Mouse (Mus musculus): Measurements from ENCODE around the gene Nfe2l1. TPM values are rescaled to one million over a fixed set of nuclear protein-coding genes. Genes with fewer than 3 reads are reported as not detected.

The Nfe2l1 gene
- total and polyA plus RNA-seq, 2 experiments from 2014 or later, result 83.5 to 98.8 TPM

DNA sequence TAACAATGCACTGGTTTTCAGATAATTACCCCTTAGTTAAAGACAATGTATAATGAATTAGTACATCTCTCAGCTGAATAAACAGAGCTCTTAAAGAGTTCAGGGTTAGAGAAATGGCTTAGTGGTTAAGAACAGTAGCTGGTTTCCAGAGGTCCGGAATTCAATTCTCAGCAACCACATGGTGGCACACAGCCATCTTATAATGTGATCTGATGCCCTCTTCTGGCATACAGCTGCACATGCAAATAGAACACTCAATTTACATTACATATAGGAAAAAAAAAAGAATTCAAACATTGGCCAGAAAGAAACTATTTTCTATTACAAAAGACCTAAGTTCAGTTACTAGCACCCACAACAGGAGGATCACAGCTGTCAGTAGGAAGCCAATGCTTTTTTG is 33.2 kb downstream of the Nfe2l1 start:
- Histone ChIP-seq H3K36me3 (replicated peaks; ENCODE audit: control insufficient read depth, insufficient read depth, low read length) (peaks cover 17% of the 10 kb centered on the region), H3K9ac (replicated peaks; ENCODE audit: low read depth, low read length) (no peak overlapping the region), H3K27me3 (ENCODE audit: control insufficient read depth, insufficient read depth, low read length) (no peaks in the 10 kb centered on the region), H3K4me2 (ENCODE audit: low read depth, low read length) (no peak overlapping the region), H3K27ac (ENCODE audit: low read depth) (no peak overlapping the region), H3K4me1 (ENCODE audit: control insufficient read depth, insufficient read depth) (peaks cover 6% of the 10 kb centered on the region; the same call in 1 of the 2 replicates), H3K9me3 (replicated peaks; ENCODE audit: control insufficient read depth, low read length) (no peaks in the 10 kb centered on the region), H3K4me3 (ENCODE audit: low read depth, low read length) (no peak overlapping the region)
- no peak for DNase-seq (ENCODE audit: low spot score)
- peak; percentile 28; the same call in 1 of the 2 replicates for TF ChIP-seq CTCF (IDR thresholded peaks at IDR 0.05; ENCODE audit: low read depth)
- TF ChIP-seq EP300 (IDR thresholded peaks at IDR 0.05; ENCODE audit: low read depth), result no peak
- no peak for ATAC-seq (ENCODE audit: insufficient read depth, low read depth)
- 55% methylated on average over 1 of the region's 1 CpGs for WGBS

DNA sequence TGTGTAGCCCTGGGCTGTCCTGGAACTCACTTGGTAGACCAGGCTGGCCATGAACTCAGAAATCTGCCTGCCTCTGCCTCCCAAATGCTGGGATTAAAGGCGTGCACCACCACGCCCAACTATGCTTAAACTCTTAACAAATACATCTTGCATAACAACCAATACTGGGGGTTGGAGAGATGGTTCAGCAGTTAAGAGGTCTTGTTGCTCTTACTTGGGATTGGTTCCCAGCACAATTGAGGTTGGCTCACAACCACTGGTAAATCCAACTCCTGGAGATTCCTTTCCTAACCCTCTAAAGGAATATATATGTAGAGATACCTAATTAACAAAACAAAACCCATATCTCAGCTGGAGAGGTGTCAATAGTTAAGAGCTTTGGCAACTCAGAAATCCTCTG is 33.7 kb downstream of the Nfe2l1 start:
- peaks cover 13% of the 10 kb centered on the region for H3K36me3 ChIP-seq (replicated peaks; ENCODE audit: control insufficient read depth, insufficient read depth, low read length)
- H3K4me2 ChIP-seq (ENCODE audit: low read depth, low read length), result no peak overlapping the region
- H3K27ac ChIP-seq (ENCODE audit: low read depth), result no peak overlapping the region
- H3K4me3 ChIP-seq (ENCODE audit: low read depth, low read length), result no peak overlapping the region
- H3K27me3 ChIP-seq (ENCODE audit: control insufficient read depth, insufficient read depth, low read length), result no peaks in the 10 kb centered on the region
- TF ChIP-seq CTCF (IDR thresholded peaks at IDR 0.05; ENCODE audit: low read depth) (no peak), EP300 (IDR thresholded peaks at IDR 0.05; ENCODE audit: low read depth) (no peak)
- 98% methylated on average over 2 of the region's 2 CpGs for WGBS
- H3K4me1 ChIP-seq (ENCODE audit: control insufficient read depth, insufficient read depth), result peaks cover 6% of the 10 kb centered on the region; the same call in 1 of the 2 replicates
- H3K9ac ChIP-seq (replicated peaks; ENCODE audit: low read depth, low read length), result no peak overlapping the region
- DNase-seq (ENCODE audit: low spot score), result no peak
- no peak for ATAC-seq (ENCODE audit: insufficient read depth, low read depth)
- H3K9me3 ChIP-seq (replicated peaks; ENCODE audit: control insufficient read depth, low read length), result no peaks in the 10 kb centered on the region

DNA sequence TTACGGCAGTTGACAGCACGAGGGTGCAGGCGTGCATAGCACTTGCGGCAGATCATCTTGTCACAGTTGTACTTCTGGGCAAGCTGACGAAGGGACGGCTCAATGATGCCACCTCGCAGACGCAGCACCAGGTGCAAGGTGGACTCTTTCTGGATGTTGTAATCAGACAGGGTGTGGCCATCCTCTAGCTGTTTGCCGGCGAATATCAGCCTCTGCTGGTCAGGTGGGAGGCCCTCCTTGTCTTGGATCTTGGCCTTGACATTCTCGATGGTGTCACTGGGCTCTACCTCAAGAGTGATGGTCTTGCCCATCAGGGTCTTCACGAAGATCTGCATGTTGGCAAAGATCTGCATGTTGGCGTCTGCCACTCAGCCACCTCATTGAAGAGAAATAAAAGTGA is 34.3 kb downstream of the Nfe2l1 start:
- ATAC-seq (ENCODE audit: insufficient read depth, low read depth) (no peak), DNase-seq (ENCODE audit: low spot score) (no peak)
- Histone ChIP-seq H3K4me2 (ENCODE audit: low read depth, low read length) (no peak overlapping the region), H3K36me3 (replicated peaks; ENCODE audit: control insufficient read depth, insufficient read depth, low read length) (peaks cover 7% of the 10 kb centered on the region; the same call in 1 of the 2 replicates), H3K4me3 (ENCODE audit: low read depth, low read length) (no peak overlapping the region), H3K9me3 (replicated peaks; ENCODE audit: control insufficient read depth, low read length) (no peaks in the 10 kb centered on the region), H3K27me3 (ENCODE audit: control insufficient read depth, insufficient read depth, low read length) (no peaks in the 10 kb centered on the region), H3K27ac (ENCODE audit: low read depth) (no peak overlapping the region), H3K4me1 (ENCODE audit: control insufficient read depth, insufficient read depth) (peaks cover 10% of the 10 kb centered on the region), H3K9ac (replicated peaks; ENCODE audit: low read depth, low read length) (no peak overlapping the region)
- 91% methylated on average over 13 of the region's 13 CpGs for WGBS
- TF ChIP-seq EP300 (IDR thresholded peaks at IDR 0.05; ENCODE audit: low read depth) (no peak), CTCF (IDR thresholded peaks at IDR 0.05; ENCODE audit: low read depth) (no peak)

DNA sequence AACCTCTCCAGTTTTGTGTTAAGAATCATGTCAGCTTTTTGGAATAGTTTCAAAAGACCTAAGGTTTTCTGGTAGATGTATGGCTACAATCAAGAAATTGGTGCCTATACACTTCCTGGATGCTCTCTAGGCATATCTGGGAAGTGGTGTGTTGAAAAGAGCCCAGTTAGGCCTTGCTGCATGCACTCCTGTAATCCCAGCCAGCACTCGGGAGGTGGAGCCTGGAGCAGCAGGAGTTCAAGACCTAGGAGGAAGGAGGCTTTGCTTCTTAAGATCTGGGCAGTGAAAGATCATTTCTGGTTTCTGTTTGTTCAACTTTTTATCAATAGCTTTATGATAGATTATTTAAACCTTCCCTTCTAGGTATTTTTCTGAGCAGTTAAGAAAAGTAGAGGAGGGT is 39.1 kb downstream of the Nfe2l1 start:
- DNase-seq (ENCODE audit: low spot score) (no peak), ATAC-seq (ENCODE audit: insufficient read depth, low read depth) (no peak)
- Histone ChIP-seq H3K4me3 (ENCODE audit: low read depth, low read length) (no peak overlapping the region), H3K27me3 (ENCODE audit: control insufficient read depth, insufficient read depth, low read length) (no peaks in the 10 kb centered on the region), H3K4me1 (ENCODE audit: control insufficient read depth, insufficient read depth) (peaks cover 16% of the 10 kb centered on the region), H3K9me3 (replicated peaks; ENCODE audit: control insufficient read depth, low read length) (no peaks in the 10 kb centered on the region), H3K4me2 (ENCODE audit: low read depth, low read length) (peak overlapping the region; percentile 89), H3K9ac (replicated peaks; ENCODE audit: low read depth, low read length) (no peak overlapping the region), H3K36me3 (replicated peaks; ENCODE audit: control insufficient read depth, insufficient read depth, low read length) (no peaks in the 10 kb centered on the region), H3K27ac (ENCODE audit: low read depth) (no peak overlapping the region)
- 4% methylated on average over 1 of the region's 1 CpGs for WGBS
- TF ChIP-seq CTCF (IDR thresholded peaks at IDR 0.05; ENCODE audit: low read depth) (no peak), EP300 (IDR thresholded peaks at IDR 0.05; ENCODE audit: low read depth) (no peak)

DNA sequence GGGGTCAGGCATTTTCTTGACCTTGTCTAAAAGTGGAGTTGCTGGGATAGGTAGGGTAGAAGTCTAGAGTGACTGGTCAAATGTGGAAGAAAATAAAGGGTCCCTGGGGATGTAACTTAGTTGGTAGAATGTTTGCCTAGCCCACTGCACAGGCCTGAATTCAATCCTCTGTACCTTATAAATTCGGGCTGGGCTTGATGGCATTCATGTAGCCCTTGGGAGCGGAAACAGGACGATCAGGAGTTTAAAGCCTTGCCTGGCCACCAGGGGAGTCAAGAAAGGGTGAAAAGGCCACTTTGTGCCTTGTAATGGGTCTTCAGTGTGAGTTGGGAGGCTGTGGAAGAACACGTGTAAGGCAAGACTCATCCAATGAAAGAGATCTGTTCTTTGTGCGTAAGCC is 39.8 kb downstream of the Nfe2l1 start:
- H3K9me3 ChIP-seq (replicated peaks; ENCODE audit: control insufficient read depth, low read length), result no peaks in the 10 kb centered on the region
- ATAC-seq (ENCODE audit: insufficient read depth, low read depth) (no peak), DNase-seq (ENCODE audit: low spot score) (peak; percentile 20)
- peak overlapping the region; percentile 89 for H3K4me2 ChIP-seq (ENCODE audit: low read depth, low read length)
- H3K9ac ChIP-seq (replicated peaks; ENCODE audit: low read depth, low read length), result peak overlapping the region; percentile 83
- H3K36me3 ChIP-seq (replicated peaks; ENCODE audit: control insufficient read depth, insufficient read depth, low read length), result no peaks in the 10 kb centered on the region
- peaks cover 16% of the 10 kb centered on the region for H3K4me1 ChIP-seq (ENCODE audit: control insufficient read depth, insufficient read depth)
- no peaks in the 10 kb centered on the region for H3K27me3 ChIP-seq (ENCODE audit: control insufficient read depth, insufficient read depth, low read length)
- H3K27ac ChIP-seq (ENCODE audit: low read depth), result peak overlapping the region; percentile 90
- no peak for TF ChIP-seq EP300 (IDR thresholded peaks at IDR 0.05; ENCODE audit: low read depth)
- no peak for TF ChIP-seq CTCF (IDR thresholded peaks at IDR 0.05; ENCODE audit: low read depth)
- peak overlapping the region; percentile 98 for H3K4me3 ChIP-seq (ENCODE audit: low read depth, low read length)
- WGBS, result 13% methylated on average over 5 of the region's 5 CpGs

Measured in heart, postnatal 0 days (tissue).